Mouse (Mus musculus) T-helper 1 cell (primary cell): Measurements from ENCODE around the gene Tedc1.

Source experiments
- in situ Hi-C: fragments of 300-600 bp; cut with MboI, MseI; formaldehyde crosslinking; loops from one replicate; pipeline ENCODE4 v1.15.1; 2025; ENCODE audit warnings: high pct_unique_total_duplicates

Tedc1 gene

DNA sequence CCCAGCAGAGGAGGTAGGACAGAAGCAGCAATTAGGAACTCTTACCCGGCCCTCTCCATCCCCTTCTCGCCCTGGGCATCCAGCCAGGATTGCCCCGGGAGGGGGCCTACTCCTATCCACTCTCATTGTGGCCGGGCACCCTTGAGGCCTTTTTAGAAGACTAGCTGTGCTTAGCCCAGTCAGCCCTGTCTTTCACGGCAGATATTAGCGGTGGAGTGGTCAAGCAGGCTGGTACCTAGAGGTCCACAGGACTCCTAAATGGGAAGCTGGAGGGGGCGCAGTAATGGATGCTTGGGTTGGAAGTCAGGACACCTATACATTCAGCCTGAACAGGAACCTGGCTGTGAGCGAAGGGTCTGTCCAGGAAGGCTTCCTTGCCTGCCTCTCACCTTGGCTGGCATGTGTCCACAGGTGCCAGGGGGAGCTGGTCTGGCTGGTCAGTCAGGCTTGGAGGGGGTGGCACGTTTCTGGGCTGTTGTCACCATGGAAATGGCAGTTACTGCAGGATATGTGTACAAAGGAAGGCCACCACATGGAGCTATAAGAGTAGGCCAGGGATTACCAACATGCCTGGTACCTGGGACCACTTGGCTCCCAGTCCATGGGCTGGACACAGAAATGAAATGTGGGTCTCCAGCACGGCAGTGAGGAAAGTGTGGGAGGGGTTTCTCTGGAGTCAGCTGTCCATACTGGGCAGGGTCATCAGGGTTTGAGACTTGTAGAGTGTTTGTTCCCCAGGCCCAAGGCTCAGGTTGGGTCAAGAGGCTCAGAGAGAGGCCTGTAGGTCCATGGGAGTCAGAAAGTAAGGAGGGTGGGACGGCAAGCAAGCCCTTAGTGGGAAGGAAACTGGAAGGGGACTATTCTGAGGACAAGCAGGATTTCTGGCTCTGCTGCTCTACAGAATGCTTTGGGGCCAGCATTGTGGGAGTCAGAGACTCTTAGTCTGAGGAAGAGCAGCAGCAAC is 17.0 kb upstream of the Tedc1 start:
- in situ Hi-C loops: no loop called here

DNA sequence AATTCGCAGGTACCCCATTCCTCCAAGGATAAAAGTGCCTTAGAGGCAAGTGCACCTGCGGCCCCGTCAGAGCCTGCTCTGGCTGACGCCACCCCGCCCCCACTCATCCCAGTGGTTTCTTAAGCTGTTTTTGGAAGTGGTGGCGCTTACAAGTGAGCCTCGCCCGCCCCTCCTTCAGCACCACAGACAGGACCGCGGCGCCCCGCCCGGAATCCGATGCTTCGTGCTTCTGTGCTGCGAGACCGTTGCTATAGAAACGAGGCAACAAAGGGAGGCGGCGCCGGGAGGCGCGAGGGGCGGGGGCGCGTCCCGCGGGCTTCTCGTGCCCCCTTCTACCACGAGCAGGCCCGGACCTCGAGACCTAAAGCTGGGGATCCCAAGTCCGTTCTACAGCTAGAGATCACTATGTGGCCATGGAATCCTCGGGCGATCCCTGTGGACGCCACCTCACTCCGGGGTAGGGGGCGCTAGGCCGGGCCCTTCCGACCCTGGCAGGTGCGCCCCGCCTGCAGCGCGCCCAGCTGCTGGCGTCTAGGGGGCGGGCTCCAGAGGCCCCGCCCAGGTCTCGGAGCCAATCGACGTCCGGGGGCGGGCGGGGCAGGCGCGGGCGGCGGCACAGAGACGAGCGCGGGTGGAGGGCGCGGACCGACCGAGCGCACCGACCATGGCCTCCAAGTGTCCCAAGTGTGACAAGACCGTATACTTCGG is 16.2 kb upstream of the Tedc1 start, which contains the start of gene Crip2:
Gene Crip2 (plus strand): TSS at position 329 of the 708 bp plus-strand sequence.
- in situ Hi-C loops: no loop called here

DNA sequence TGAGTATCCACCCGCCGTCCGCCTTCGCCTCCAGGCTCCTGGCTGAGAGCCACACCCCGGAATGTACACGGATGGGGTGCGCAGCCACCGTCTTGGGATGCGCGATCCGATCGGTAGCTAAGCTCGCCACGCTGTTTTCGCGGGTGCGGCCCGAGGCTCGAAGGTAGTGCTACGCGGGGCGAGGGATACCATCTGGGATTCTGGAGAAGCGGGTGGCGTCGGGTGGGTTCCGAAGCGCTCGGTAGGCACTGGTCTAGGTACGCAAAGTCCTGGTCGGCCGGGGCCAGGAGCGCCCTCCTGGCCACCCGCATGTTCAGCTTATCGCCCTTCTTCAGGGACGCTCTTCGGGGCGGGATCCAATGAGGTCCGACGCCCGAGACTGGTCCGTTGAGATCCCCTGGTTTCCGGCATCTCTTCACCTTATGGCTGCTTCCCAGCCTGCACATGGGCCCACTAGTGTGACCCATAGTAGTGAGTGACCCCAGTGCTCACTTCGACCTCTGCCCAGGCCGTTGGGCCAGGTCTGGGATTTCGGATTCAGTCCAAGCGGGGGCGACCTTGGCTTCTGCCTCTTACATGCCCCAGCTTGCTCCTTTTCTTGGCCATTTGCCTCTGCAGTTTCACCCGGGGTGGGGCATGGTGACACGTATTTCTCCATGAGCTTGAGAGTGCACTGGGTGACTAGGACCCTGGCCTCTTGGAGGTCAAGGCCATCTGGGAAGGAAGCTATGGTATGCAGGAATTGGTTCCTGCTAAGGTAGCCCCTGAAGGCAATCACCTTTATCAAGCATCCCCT is 15.4 kb upstream of the Tedc1 start:
- in situ Hi-C loops: no loop called here

DNA sequence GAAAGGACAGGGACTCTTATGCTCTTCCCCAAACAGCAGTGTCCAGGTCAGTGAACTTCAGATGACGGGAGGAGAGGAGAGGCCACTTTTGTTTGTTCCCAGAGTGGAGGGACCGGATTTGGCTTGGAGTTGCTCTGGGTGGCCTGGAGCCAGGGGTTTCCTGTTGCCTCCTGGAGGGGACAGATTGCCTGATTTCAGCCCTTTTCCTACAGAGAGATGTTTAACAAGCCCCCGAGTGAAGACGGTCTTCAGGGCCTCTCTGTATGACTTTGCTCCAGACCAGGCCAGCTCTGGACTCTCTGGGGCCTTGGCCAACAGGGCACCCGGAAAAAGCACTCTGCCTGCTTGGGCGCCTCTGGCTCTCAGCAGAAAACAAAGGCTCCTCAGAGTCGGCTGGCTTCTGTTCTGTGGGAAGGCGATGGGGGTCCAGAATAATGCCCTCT is 14.7 kb upstream of the Tedc1 start:
- in situ Hi-C loops: no loop called here

DNA sequence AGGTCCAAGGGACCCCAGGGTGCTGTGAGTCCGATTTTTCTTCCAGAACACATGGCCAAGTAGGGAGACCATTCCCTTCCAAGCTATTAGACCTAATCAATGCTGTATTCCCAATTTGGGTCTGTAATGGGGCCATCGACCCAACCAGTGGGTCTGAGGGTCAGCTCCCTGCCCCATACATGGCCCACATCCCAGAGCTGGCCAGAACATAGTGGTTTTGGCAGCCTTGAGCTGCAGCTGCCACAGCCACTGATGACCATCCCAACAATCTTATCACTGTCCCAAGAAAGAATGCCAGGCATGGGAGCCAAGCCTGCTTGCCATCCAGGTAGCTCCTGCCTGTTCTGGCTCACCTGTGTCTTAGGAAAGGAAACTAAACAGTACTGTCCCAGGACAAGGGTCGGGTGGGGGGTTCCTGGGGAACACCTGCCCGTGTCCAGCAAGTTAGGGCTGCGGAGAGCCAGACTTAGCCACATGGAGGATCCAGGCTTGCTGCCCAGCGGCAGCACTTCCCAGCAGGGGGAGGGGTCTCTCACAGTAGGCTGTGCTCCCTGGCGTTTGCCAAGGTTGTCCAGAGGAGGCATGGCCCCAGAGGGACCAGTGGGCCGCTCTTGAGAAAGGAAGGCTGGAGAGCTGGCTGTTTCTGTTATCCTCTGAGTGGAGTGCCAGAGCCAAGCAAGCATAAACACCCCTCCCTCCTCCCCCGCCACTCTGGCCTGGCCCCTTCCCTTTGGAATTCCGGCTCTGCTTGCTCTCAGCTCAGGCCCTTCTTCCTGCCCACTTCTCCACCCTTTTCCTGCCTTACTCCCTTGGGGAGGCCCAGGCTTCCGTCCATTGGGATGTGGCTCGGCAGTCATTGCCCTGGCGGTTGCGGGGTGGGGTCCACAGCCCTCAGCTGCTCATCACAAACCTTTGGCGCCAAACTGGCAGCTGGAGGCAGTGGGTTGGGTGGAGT is 13.9 kb upstream of the Tedc1 start:
- in situ Hi-C loops: no loop called here

DNA sequence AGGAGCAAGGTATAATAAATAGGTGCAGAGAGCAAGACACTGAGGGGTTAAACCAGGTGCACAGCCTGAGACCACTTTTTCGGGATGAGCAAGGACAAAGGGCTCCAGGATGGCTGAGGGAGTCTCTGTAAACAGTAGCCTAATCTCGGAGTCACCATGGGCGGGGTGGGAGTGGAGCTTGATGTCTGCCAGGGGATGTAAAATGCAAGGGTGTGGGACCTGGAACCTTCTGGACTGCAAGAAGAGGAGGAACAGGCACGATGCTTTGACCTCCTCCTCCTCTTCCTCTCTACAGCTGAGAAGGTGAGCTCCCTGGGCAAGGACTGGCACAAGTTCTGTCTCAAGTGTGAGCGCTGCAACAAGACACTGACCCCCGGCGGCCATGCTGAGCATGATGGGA is 13.1 kb upstream of the Tedc1 start:
- in situ Hi-C loops: no loop called here

DNA sequence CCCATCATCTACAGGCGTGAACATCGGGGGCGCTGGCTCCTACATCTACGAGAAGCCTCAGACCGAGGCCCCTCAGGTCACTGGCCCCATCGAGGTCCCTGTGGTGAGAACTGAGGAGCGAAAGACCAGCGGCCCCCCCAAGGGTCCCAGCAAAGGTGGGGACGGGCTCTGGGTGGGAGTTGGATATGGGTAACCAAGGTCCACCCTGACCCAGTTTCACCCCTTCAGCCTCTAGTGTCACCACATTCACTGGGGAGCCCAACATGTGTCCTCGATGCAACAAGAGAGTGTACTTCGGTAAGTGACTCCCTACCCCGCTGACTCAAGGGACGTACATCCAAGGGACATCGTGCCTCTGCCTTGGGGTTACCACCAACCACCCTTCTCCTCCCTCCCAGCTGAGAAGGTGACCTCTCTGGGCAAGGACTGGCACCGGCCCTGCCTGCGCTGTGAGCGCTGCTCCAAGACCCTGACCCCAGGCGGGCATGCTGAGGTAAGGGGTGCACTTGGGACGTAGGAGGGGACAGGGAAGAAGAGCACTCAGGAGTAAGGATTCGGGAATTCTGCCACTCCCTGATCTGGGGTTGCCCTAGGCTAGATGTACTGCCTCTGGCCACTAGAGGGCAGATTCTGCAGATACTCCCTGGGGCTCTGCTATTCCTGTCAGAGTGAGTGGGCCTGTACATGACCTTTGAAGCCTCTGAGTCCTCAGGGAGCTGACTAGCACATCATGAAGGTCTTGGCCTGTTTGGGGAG is 12.0 kb upstream of the Tedc1 start:
- in situ Hi-C loops: no loop called here

DNA sequence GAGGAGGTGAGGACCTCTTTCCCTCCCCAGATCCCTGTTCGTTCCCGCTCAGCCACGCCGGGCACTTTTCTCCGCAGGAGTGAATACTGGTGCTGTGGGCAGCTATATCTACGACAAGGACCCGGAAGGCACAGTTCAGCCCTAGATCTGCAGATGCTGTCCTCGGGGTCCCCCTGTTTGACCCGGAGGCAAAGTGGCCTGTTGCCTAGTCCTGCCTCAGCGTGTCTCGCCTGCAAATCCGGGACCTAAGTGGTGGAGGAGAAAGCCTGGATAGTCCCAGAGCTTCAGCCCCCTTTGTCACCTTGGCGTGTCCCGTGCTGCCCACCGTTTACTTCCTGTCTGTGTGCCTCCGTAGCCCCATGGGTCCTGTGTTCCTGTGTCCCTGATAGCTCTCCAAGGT is 11.3 kb upstream of the Tedc1 start:
- in situ Hi-C loops: no loop called here

DNA sequence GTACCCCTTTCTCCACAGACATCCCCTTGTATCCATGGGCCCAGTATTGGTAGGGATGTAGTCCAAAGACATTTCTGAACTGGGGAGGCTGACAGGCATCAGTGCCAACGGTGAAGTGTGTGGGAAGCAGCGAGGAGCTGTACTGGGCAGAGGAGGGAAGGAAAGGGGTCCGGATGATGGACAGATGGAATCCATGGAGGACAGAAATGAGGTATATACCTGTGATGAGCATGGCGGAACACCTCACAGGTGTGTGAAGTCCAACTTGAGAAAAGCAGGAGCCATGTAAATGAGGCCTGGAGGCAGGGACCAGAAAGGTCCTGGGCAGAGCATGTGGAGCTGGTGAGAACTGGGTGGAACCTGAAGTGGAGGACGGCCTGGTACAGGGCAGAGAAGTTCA is 10.6 kb upstream of the Tedc1 start:
- in situ Hi-C loops: no loop called here

DNA sequence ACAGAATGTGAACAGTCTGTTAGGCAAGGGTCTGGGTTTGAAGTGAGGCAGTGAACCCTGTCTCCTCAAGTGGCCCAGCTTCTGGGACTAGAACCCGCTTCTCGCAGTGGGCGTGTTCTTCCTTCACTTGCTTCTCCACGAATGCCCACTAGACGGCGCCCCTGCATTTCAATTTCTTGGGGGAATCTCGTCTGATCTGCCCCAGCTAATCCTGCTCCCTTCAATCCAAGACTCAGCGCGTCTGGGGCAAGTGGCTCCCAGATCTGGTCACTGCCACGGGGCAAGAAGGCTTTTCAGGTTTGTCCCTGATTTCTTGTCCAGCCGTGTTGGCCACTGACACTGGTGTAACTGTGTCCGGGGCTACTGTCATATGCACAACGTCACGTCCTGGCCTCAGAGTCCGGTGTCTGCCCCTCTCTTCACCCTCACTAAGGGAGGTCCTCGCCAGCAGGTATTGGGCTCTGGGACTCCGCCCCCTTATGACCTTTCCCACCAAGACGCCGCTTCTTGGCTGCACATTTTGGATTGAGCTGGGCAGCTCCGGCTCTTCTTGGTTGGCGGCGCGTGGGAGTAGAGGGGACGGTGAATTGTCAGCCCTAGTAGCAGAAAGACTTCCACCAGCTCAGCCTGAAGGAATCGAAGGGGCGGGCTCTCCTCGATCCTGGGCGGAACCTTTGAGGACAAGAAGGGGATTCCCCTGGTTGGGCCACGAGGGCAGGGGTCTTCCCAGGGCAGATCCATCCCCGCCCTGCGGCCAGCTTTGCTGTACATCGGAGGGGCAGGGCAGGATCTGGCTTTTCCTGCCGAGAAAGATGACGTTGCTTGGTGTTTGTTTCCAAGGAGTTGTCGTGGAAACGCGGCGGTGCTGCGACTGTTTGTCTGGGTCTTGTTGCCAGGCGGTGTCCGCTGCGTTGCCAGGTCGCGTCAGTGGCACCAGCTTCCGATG is 9.8 kb upstream of the Tedc1 start, which contains the start of gene Crip1:
Gene Crip1 (plus strand): TSS at position 205 of the 946 bp plus-strand sequence.
- in situ Hi-C loops: no loop called here

DNA sequence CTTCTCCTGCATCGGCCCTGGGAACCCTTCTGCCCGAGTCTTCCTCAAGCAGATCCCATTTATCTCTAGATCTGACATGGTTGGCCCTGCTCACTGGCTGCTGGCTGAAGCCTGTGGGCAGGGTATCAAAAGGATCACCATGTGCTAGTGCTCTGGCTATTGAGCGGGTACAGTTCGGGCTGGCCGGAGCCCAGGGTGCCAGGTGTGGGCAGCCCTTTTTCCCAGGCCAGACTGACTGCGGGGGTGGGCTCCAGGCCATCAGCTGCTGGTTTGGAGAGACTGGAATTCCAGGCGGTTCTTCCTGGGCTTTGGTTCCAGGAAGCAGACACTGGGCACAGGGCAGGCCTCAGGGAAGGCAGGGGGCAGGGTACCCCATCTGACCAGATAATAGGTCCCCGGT is 8.7 kb upstream of the Tedc1 start:
- in situ Hi-C loops: no loop called here

DNA sequence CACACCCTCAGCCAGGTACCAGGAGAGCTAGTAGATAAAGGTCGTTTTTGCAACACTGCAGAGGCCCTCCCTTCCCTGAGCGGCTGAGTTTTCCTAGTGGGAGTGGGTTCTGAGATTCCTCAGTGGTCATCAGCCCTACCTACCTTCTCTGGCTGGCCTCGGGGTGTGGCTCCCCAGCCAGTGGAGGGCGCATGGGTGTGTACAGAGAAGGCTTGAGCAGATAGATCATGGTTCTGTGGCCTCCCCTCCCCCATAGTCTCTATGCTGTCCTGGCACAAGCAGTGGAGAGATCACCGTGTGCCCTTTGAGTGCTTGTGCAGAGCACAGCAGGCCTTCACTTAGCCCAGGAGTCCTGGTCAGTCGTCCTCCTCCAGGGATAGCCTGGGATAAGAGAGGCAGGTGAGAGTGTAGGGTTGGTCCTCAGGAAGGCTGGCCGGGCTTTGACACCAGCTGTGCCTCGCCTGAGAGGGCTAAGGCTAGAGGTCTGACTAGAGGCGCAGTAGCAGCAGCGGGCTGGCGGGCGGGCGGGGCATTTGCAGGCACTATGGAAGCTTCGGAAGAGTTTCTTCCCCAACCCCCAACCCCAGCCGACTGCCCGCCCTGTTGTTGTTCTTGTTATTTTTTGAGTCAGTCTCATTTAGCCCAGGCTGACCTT is 7.7 kb upstream of the Tedc1 start:
- in situ Hi-C loops: no loop called here

DNA sequence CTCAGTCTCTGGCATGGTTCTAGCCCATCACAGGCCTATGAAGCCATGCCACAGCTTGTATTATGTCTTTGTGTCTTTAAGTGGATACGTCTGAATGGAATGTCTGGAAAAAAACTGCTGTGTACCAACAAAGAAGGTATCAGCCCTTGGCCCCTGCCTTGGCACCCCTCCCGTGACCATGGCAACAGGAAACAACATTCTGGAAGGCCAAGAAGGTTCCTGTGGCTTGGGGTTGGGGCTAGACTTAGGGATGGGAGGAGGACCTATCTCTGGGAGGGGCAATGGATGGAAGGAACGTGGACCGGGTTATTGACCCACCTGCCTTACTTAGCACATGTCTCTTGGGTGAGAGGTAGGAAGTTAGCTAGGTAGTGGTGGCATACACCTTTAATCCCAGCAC is 6.9 kb upstream of the Tedc1 start:
- in situ Hi-C loops: no loop called here

DNA sequence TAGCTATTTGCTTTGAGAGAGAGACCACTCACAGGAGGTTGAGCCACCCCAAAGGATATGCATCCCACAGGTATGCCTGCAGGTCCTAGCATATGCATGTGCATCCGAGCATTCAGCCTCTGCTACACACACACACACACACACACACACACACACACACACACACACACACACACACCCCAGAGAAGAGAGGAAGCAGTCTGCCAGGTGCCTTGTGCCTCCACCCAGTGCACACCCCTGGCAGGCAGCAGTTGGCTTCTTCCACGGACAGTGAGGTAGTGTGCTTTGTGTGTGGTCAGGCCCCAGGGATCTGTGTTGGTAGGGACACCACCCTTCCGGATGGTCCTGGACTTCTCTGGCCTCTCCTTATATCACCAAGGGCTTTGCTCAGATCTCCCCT is 6.3 kb upstream of the Tedc1 start:
- in situ Hi-C loops: no loop called here

DNA sequence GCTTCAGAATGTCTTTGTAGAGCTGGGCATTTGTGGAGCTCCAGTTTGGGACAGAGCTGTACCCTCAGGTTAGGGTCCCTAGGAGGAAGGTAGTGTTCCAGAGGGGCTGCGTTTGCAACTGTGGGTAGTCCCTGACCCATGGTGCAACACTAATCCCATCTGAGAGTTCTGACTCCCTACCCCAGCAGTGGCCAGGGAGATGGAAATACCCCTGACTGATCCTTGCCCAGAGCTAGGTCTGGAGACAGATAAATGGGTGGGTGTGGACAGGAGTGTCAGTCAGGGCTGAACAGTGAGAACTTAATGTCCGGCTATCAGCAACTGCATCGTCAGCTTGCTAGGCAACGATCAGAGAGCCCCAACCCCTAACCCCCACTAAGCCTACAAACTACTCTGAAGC is 5.6 kb upstream of the Tedc1 start:
- in situ Hi-C loops: no loop called here

DNA sequence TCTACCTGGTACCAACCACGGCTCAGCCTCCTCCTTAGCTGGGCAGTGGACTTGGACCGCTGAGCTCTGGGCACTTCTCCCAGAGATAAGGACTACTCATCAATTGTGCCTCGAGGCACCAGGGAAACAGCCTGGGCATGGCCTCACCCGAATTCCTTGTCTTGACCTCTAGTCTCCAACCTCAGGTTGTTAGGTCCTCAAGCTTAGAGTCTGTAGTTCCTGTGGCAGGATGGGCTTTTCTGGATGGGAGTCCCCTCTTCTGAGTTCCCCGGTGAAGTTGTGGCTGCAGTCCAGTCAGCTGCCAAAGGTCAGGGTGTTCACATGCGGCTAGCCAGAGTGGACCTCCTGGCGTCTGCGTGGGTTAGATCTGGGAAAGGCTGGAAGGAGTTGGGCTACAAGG is 5.2 kb upstream of the Tedc1 start:
- in situ Hi-C loops: no loop called here

DNA sequence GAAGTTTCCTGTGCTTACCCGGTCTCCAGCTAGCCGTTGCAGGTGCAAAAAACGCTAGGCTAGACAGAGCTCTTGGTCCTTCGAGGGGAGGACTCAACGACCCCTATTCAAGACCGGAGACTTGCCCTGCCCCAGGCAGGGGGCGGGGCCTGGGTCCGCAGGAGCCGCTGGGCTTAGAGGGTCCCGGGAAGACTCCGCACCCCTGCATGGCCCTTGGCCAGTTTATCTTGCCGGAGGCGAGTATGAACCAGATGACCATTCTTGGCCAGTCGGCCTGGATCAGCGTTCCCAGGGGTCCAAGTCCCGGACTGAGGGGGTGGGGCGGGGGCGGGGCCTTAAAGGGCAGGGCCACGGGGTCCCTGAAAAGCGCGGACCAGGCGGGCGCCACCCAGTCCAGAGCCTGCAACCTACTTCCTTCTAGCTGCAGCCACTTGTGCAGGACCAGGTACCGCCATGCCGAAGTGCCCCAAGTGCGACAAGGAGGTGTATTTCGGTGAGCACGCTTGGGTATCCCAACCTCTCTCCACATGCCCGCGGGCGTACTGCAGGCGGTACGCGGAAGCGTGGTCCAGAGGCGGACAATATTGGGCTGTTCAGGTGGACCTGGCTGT is 4.5 kb upstream of the Tedc1 start:
- in situ Hi-C loops: no loop called here

DNA sequence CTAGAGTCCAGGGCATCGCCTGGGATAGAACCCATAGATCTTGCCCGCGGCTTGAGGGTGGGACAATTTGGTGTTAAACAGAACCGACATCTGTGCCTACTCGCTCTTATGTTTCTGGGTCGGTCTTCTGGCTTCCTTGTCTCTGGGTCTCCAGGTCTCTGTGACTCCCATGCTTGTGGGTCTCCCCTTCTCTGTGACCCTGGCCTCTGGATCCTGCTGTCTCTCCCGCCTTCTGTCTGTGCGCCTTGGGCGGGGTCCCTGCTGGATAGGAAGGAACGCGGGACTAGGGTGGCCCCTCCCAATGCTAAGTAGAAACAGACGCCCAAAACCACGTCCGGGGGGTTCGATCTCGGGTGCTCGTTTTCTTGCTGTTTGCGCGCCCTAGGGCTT is 4.0 kb upstream of the Tedc1 start:
- in situ Hi-C loops: no loop called here
